Mouse (Mus musculus): Measurements from ENCODE around the gene BC025920. TPM values are rescaled to one million over a fixed set of nuclear protein-coding genes. Genes with fewer than 3 reads are reported as not detected.
"Not testable (repeated sequence)": the region's sequence is repeated elsewhere in the genome, so short reads cannot be mapped to it uniquely, and the experiment has no call there.

The BC025920 gene
- total and polyA plus RNA-seq, 2 experiments: 0.55 to 0.56 TPM

- H3K4me1 ChIP-seq (ENCODE audit: control insufficient read depth, insufficient read depth, low read length); H3K27me3 ChIP-seq (ENCODE audit: control insufficient read depth, insufficient read depth, low read length); H3K36me3 ChIP-seq (ENCODE audit: control insufficient read depth, insufficient read depth, low read length): not testable (repeated sequence)
- Histone ChIP-seq H3K9ac (ENCODE audit: low read depth, low read length) (peak within 1 kb of the TSS; percentile 64), H3K79me2 (ENCODE audit: control insufficient read depth, insufficient read depth, low read length) (peaks cover 10% of the 10 kb centered on the region; the same call in 1 of the 2 replicates), H3K27ac (replicated peaks; ENCODE audit: insufficient read depth, low read depth, low read length) (peak within 1 kb of the TSS; percentile 11; the same call in 1 of the 2 replicates), H3K4me3 (ENCODE audit: insufficient read depth, low read depth, low read length) (peak within 1 kb of the TSS; percentile 60)
- TF ChIP-seq POLR2A (IDR thresholded peaks at IDR 0.05; ENCODE audit: extremely low read depth, insufficient read depth, low read length): 0 out of 2 replicates have a peak, but pooled peaks have one; percentile 30
- DNase-seq (ENCODE audit: extremely low read depth, low read depth, low spot score): peak; percentile 80
- 1% methylated on average over 35 of the region's 52 CpGs for WGBS
These were observed 43.0 kb downstream of the BC025920 start, which contains the start of gene Gm10778 for GRCm38 (mm10) chr10:81648803-81649775. TSS of gene Gm10778 (plus strand) at chr10:81649059.

- H3K4me1 ChIP-seq (ENCODE audit: control insufficient read depth, insufficient read depth, low read length): no peaks in the 10 kb centered on the region
- no peak overlapping the region for H3K4me3 ChIP-seq (ENCODE audit: insufficient read depth, low read depth, low read length)
- WGBS: 98% methylated on average over 10 of the region's 10 CpGs
- H3K79me2 ChIP-seq (ENCODE audit: control insufficient read depth, insufficient read depth, low read length): peaks cover 14% of the 10 kb centered on the region; the same call in 1 of the 2 replicates
- peaks cover 17% of the 10 kb centered on the region for H3K36me3 ChIP-seq (ENCODE audit: control insufficient read depth, insufficient read depth, low read length)
- H3K27me3 ChIP-seq (ENCODE audit: control insufficient read depth, insufficient read depth, low read length): peaks cover 4% of the 10 kb centered on the region; the same call in 1 of the 2 replicates
- DNase-seq (ENCODE audit: extremely low read depth, low read depth, low spot score): no peak
- H3K27ac ChIP-seq (replicated peaks; ENCODE audit: insufficient read depth, low read depth, low read length): no peak overlapping the region
- H3K9ac ChIP-seq (ENCODE audit: low read depth, low read length): no peak overlapping the region
- TF ChIP-seq CTCF (IDR thresholded peaks at IDR 0.05; ENCODE audit: low read depth, low read length) (no peak), POLR2A (IDR thresholded peaks at IDR 0.05; ENCODE audit: extremely low read depth, insufficient read depth, low read length) (no peak)
These were observed 49.1 kb downstream of the BC025920 start for GRCm38 (mm10) chr10:81655178-81655577.

- Histone ChIP-seq H3K9ac (ENCODE audit: low read depth, low read length) (no peak overlapping the region), H3K36me3 (ENCODE audit: control insufficient read depth, insufficient read depth, low read length) (peaks cover 19% of the 10 kb centered on the region), H3K4me3 (ENCODE audit: insufficient read depth, low read depth, low read length) (no peak overlapping the region), H3K27me3 (ENCODE audit: control insufficient read depth, insufficient read depth, low read length) (peaks cover 4% of the 10 kb centered on the region; the same call in 1 of the 2 replicates), H3K79me2 (ENCODE audit: control insufficient read depth, insufficient read depth, low read length) (peaks cover 11% of the 10 kb centered on the region; the same call in 1 of the 2 replicates), H3K4me1 (ENCODE audit: control insufficient read depth, insufficient read depth, low read length) (no peaks in the 10 kb centered on the region), H3K27ac (replicated peaks; ENCODE audit: insufficient read depth, low read depth, low read length) (no peak overlapping the region)
- no peak for DNase-seq (ENCODE audit: extremely low read depth, low read depth, low spot score)
- WGBS: 97% methylated on average over 2 of the region's 2 CpGs
- TF ChIP-seq POLR2A (IDR thresholded peaks at IDR 0.05; ENCODE audit: extremely low read depth, insufficient read depth, low read length) (no peak), CTCF (IDR thresholded peaks at IDR 0.05; ENCODE audit: low read depth, low read length) (no peak)
These were observed 50.1 kb downstream of the BC025920 start for GRCm38 (mm10) chr10:81656174-81656573.

Other genes starting within 250 kb of the BC025920 start
- gene Mfsd12, start 248.8 kb upstream of the BC025920 start, total RNA-seq (2014; rRNA removed): 5.3 and 7.4 TPM in 2 replicates
- gene Mfsd12, start 248.8 kb upstream of the BC025920 start, polyA plus RNA-seq (2012; rRNA removed): 12.8 and 13.4 TPM in 2 replicates
- 0.47 TPM in 1 of 2 replicates, not detected in the other for gene 4930404N11Rik, start 240.5 kb upstream of the BC025920 start, total RNA-seq (2014; rRNA removed)
- 0.12 and 0.37 TPM in 2 replicates for gene 4930404N11Rik, start 240.5 kb upstream of the BC025920 start, polyA plus RNA-seq (2012; rRNA removed)
- gene Fzr1, start 227.8 kb upstream of the BC025920 start, total RNA-seq (2014; rRNA removed): 6.2 and 8.1 TPM in 2 replicates
- 20.9 and 29.9 TPM in 2 replicates for gene Fzr1, start 227.8 kb upstream of the BC025920 start, polyA plus RNA-seq (2012; rRNA removed)
- 39.7 and 53.8 TPM in 2 replicates for gene Dohh, start 221.8 kb upstream of the BC025920 start, total RNA-seq (2014; rRNA removed)
- gene Dohh, start 221.8 kb upstream of the BC025920 start, polyA plus RNA-seq (2012; rRNA removed): 42.6 and 49.7 TPM in 2 replicates
- 2.4 TPM in 1 of 2 replicates, not detected in the other for gene Gm48551, start 221.8 kb upstream of the BC025920 start, total RNA-seq (2014; rRNA removed)
- gene Gm48551, start 221.8 kb upstream of the BC025920 start, polyA plus RNA-seq (2012; rRNA removed): 0.32 and 0.44 TPM in 2 replicates
- gene Gm48552, start 217.3 kb upstream of the BC025920 start, total RNA-seq (2014; rRNA removed): 0.40 TPM in 1 of 2 replicates, not detected in the other
- 0.26 and 1.4 TPM in 2 replicates for gene Gm48552, start 217.3 kb upstream of the BC025920 start, polyA plus RNA-seq (2012; rRNA removed)
- 1.3 and 1.5 TPM in 2 replicates for gene Smim24, start 213.2 kb upstream of the BC025920 start, total RNA-seq (2014; rRNA removed)
- gene Smim24, start 213.2 kb upstream of the BC025920 start, polyA plus RNA-seq (2012; rRNA removed): 2.3 and 4.1 TPM in 2 replicates
- gene Nfic, start 150.6 kb upstream of the BC025920 start, total RNA-seq (2014; rRNA removed): 7.4 and 16.4 TPM in 2 replicates
- 32.8 and 56.4 TPM in 2 replicates for gene Nfic, start 150.6 kb upstream of the BC025920 start, polyA plus RNA-seq (2012; rRNA removed)
- not detected in 2 replicates for gene Celf5, start 123.6 kb upstream of the BC025920 start, total RNA-seq (2014; rRNA removed)
- not detected in 2 replicates for gene Celf5, start 123.6 kb upstream of the BC025920 start, polyA plus RNA-seq (2012; rRNA removed)
- 31.6 and 48.6 TPM in 2 replicates for gene Ncln, start 109.9 kb upstream of the BC025920 start, total RNA-seq (2014; rRNA removed)
- 138 and 159 TPM in 2 replicates for gene Ncln, start 109.9 kb upstream of the BC025920 start, polyA plus RNA-seq (2012; rRNA removed)
- 0.28 and 0.40 TPM in 2 replicates for gene S1pr4, start 106.1 kb upstream of the BC025920 start, total RNA-seq (2014; rRNA removed)
- gene S1pr4, start 106.1 kb upstream of the BC025920 start, polyA plus RNA-seq (2012; rRNA removed): 1.2 and 1.5 TPM in 2 replicates
- 0.94 and 1.1 TPM in 2 replicates for gene Gna15, start 82.0 kb upstream of the BC025920 start, total RNA-seq (2014; rRNA removed)
- 0.31 and 0.64 TPM in 2 replicates for gene Gna15, start 82.0 kb upstream of the BC025920 start, polyA plus RNA-seq (2012; rRNA removed)
- 20.7 and 27.3 TPM in 2 replicates for gene Gna11, start 61.1 kb upstream of the BC025920 start, total RNA-seq (2014; rRNA removed)
- 61.6 and 64.2 TPM in 2 replicates for gene Gna11, start 61.1 kb upstream of the BC025920 start, polyA plus RNA-seq (2012; rRNA removed)
- 200 and 263 TPM in 2 replicates for gene Aes, start 46.8 kb upstream of the BC025920 start, total RNA-seq (2014; rRNA removed)
- gene Aes, start 46.8 kb upstream of the BC025920 start, polyA plus RNA-seq (2012; rRNA removed): 1,785 and 2,016 TPM in 2 replicates
- gene Tle2, start 31.7 kb upstream of the BC025920 start, total RNA-seq (2014; rRNA removed): 3.0 and 7.2 TPM in 2 replicates
- 35.4 and 56.0 TPM in 2 replicates for gene Tle2, start 31.7 kb upstream of the BC025920 start, polyA plus RNA-seq (2012; rRNA removed)
- gene Tle6, start 5.2 kb upstream of the BC025920 start, total RNA-seq (2014; rRNA removed): 0.94 and 1.6 TPM in 2 replicates
- gene Tle6, start 5.2 kb upstream of the BC025920 start, polyA plus RNA-seq (2012; rRNA removed): 3.5 and 4.2 TPM in 2 replicates
- gene Sirt6, start 21.5 kb downstream of the BC025920 start, total RNA-seq (2014; rRNA removed): 1.5 and 1.6 TPM in 2 replicates
- gene Sirt6, start 21.5 kb downstream of the BC025920 start, polyA plus RNA-seq (2012; rRNA removed): 5.4 and 9.2 TPM in 2 replicates
- gene Ankrd24, start 22.3 kb downstream of the BC025920 start, total RNA-seq (2014; rRNA removed): 5.6 and 6.6 TPM in 2 replicates
- 12.8 and 19.5 TPM in 2 replicates for gene Ankrd24, start 22.3 kb downstream of the BC025920 start, polyA plus RNA-seq (2012; rRNA removed)
- gene Gm10778, start 42.8 kb downstream of the BC025920 start, total RNA-seq (2014; rRNA removed): 1.8 and 2.5 TPM in 2 replicates
- 0.16 and 0.18 TPM in 2 replicates for gene Gm10778, start 42.8 kb downstream of the BC025920 start, polyA plus RNA-seq (2012; rRNA removed)
- gene Zfp433, start 98.6 kb downstream of the BC025920 start, total RNA-seq (2014; rRNA removed): 4.8 and 6.5 TPM in 2 replicates
- 0.19 and 0.45 TPM in 2 replicates for gene Zfp433, start 98.6 kb downstream of the BC025920 start, polyA plus RNA-seq (2012; rRNA removed)
- 1.0 and 1.5 TPM in 2 replicates for gene Gm3055, start 164.9 kb downstream of the BC025920 start, total RNA-seq (2014; rRNA removed)
- 0.40 TPM in 1 of 2 replicates, not detected in the other for gene Gm3055, start 164.9 kb downstream of the BC025920 start, polyA plus RNA-seq (2012; rRNA removed)
- not detected in 2 replicates for gene Gm4767, start 205.9 kb downstream of the BC025920 start, total RNA-seq (2014; rRNA removed)
- not detected in 2 replicates for gene Gm4767, start 205.9 kb downstream of the BC025920 start, polyA plus RNA-seq (2012; rRNA removed)

All from liver, adult 2 months (tissue).